Mouse (Mus musculus) MEL (cell line): ENCODE data around the gene Cblc. TPM values are rescaled to one million over a fixed set of nuclear protein-coding genes. Genes with fewer than 3 reads are reported as not detected.

ENCODE experiments used
- DNase-seq: peaks from one replicate; pipeline ENCODE4 v3.0.0; 2011; ENCODE audit warnings: low read depth, low spot score
- H3K27ac ChIP-seq: 2 replicates; pipeline ENCODE4 v1.5.1; 2012; ENCODE audit warnings: low read depth, mild to moderate bottlenecking, control low read depth, low read length, moderate library complexity; ENCODE audit not compliant: control insufficient read depth
- H3K27me3 ChIP-seq, 2 experiments: fragments of 150-350 bp in 1 of 2; sonication (generic) in 1 of 2; 2 replicates each; pipeline ENCODE4 v1.6.1; 2012; ENCODE audit warnings: low read length in 2 of 2, mild to moderate bottlenecking in 2 of 2, improper control_type of control experiment in 1 of 2, moderate library complexity in 1 of 2; ENCODE audit not compliant: insufficient read depth in 2 of 2, control insufficient read depth in 1 of 2
- H3K36me3 ChIP-seq, 2 experiments: 2 replicates each; pipeline ENCODE4 v1.6.1; 2012 to 2014; ENCODE audit warnings: low read length in 2 of 2, improper control_type of control experiment in 1 of 2, inconsistent platforms in 1 of 2, mild to moderate bottlenecking in 1 of 2; ENCODE audit not compliant: insufficient read depth in 2 of 2, control insufficient read depth in 1 of 2
- H3K4me1 ChIP-seq, 2 experiments: fragments of 150-350 bp in 1 of 2; sonication (generic) in 1 of 2; 2 replicates each; pipeline ENCODE4 v1.6.1; 2012; ENCODE audit warnings: low read length in 2 of 2, improper control_type of control experiment in 1 of 2, mild to moderate bottlenecking in 1 of 2; ENCODE audit not compliant: insufficient read depth in 2 of 2, control insufficient read depth in 1 of 2
- H3K4me3 ChIP-seq, 2 experiments: fragments of 150-350 bp in 1 of 2; sonication (generic) in 1 of 2; 2 replicates each; pipeline ENCODE4 v1.5.1; 2012; ENCODE audit warnings: low read depth in 2 of 2, low read length in 2 of 2, mild to moderate bottlenecking in 2 of 2, moderate library complexity in 2 of 2, control low read depth in 1 of 2, improper control_type of control experiment in 1 of 2; ENCODE audit not compliant: control insufficient read depth in 1 of 2, insufficient read depth in 1 of 2
- H3K79me2 ChIP-seq: 2 replicates; pipeline ENCODE4 v1.6.1; 2012; ENCODE audit warnings: mild to moderate bottlenecking, low read length, moderate library complexity; ENCODE audit not compliant: control insufficient read depth, poor library complexity, insufficient read depth
- H3K9ac ChIP-seq: 2 replicates; pipeline ENCODE4 v1.6.1; 2012; ENCODE audit warnings: low read depth, mild to moderate bottlenecking, control low read depth, low read length, moderate library complexity; ENCODE audit not compliant: control insufficient read depth, poor library complexity, severe bottlenecking
- H3K9me3 ChIP-seq: fragments of 150-350 bp; sonication (generic); replicated peaks from 2 replicates; pipeline ENCODE4 v1.6.1; 2012; ENCODE audit warnings: mild to moderate bottlenecking, low read length, improper control_type of control experiment, moderate library complexity; ENCODE audit not compliant: insufficient read depth
- CHD2 ChIP-seq: IDR thresholded peaks from 2 replicates; pipeline ENCODE4 v1.6.1; 2011; ENCODE audit warnings: low read length, improper control_type of control experiment
- CTCF ChIP-seq, 3 experiments: IDR thresholded peaks in 2 of 3; conservative IDR thresholded peaks in 1 of 3; 2 replicates each; pipeline ENCODE4 v1.5.1; 2011 to 2012; ENCODE audit warnings: low read length in 3 of 3, low read depth in 2 of 3, mild to moderate bottlenecking in 2 of 3, improper control_type of control experiment in 1 of 3, inconsistent platforms in 1 of 3, mixed read lengths in 1 of 3, moderate library complexity in 1 of 3; ENCODE audit not compliant: control insufficient read depth in 1 of 3, insufficient read depth in 1 of 3, poor library complexity in 1 of 3, severe bottlenecking in 1 of 3
- GABPA ChIP-seq: IDR thresholded peaks from 2 replicates; pipeline ENCODE4 v1.6.1; 2012; ENCODE audit warnings: low read depth, mild to moderate bottlenecking, inconsistent platforms, low read length, improper control_type of control experiment, moderate library complexity
- KAT2A ChIP-seq: conservative IDR thresholded peaks from 2 replicates; pipeline ENCODE4 v1.6.1; 2012; ENCODE audit warnings: low read depth, low read length, improper control_type of control experiment, inconsistent platforms
- MAFK ChIP-seq: IDR thresholded peaks from 2 replicates; pipeline ENCODE4 v1.6.1; 2011; ENCODE audit warnings: low read depth, mild to moderate bottlenecking, low read length, improper control_type of control experiment, borderline replicate concordance
- MYC ChIP-seq: IDR thresholded peaks from 2 replicates; pipeline ENCODE4 v1.6.1; 2011; ENCODE audit warnings: low read depth, mild to moderate bottlenecking, low read length, improper control_type of control experiment, moderate library complexity
- POLR2AphosphoS5 ChIP-seq: IDR thresholded peaks from 2 replicates; pipeline ENCODE4 v1.6.1; 2012; ENCODE audit warnings: low read depth, borderline replicate concordance, mild to moderate bottlenecking, inconsistent platforms, low read length, moderate library complexity, mixed read lengths
- RAD21 ChIP-seq: IDR thresholded peaks from 2 replicates; pipeline ENCODE4 v1.6.1; 2011; ENCODE audit warnings: mild to moderate bottlenecking, low read depth, low read length, improper control_type of control experiment
- SIN3A ChIP-seq: IDR thresholded peaks from 2 replicates; pipeline ENCODE4 v1.6.1; 2012; ENCODE audit warnings: low read length, improper control_type of control experiment, inconsistent platforms
- SMC3 ChIP-seq: IDR thresholded peaks from 2 replicates; pipeline ENCODE4 v1.6.1; 2011; ENCODE audit warnings: low read depth, low read length, improper control_type of control experiment
- TAL1 ChIP-seq: IDR thresholded peaks from 2 replicates; pipeline ENCODE4 v1.6.1; 2012; ENCODE audit warnings: mild to moderate bottlenecking, inconsistent platforms, low read length, moderate library complexity, mixed read lengths
- TCF12 ChIP-seq: IDR thresholded peaks from 2 replicates; pipeline ENCODE4 v1.6.1; 2014; ENCODE audit warnings: low read depth, mild to moderate bottlenecking, inconsistent platforms, low read length, improper control_type of control experiment, moderate library complexity
- USF2 ChIP-seq, 2 experiments: IDR thresholded peaks; 2 replicates each; pipeline ENCODE4 v1.6.1; 2011 to 2012; ENCODE audit warnings: improper control_type of control experiment in 2 of 2, low read length in 2 of 2, borderline replicate concordance in 1 of 2, inconsistent platforms in 1 of 2, low read depth in 1 of 2, mild to moderate bottlenecking in 1 of 2; ENCODE audit not compliant: insufficient read depth in 1 of 2
- ZMIZ1 ChIP-seq: IDR thresholded peaks from 2 replicates; pipeline ENCODE4 v1.6.1; 2012; ENCODE audit warnings: low read depth, mild to moderate bottlenecking, inconsistent platforms, low read length, improper control_type of control experiment, moderate library complexity
- ZNF384 ChIP-seq: IDR thresholded peaks from 2 replicates; pipeline ENCODE4 v1.6.1; 2012; ENCODE audit warnings: low read depth, mild to moderate bottlenecking, inconsistent platforms, low read length, improper control_type of control experiment
- polyA plus RNA-seq, 2 experiments: library from polyadenylated mRNA; stranded (reverse) in 1 of 2; unstranded in 1 of 2; fragments of >175 nt in 1 of 2; fragments of >200 nt in 1 of 2; gene quantifications; 2 replicates each; pipeline versions ENCODE4 v1.2.1 to v1.2.4; 2012; ENCODE audit warnings: low replicate concordance in 2 of 2, low read depth in 1 of 2; ENCODE audit not compliant: insufficient read length in 2 of 2, insufficient read depth in 1 of 2, missing spikeins in 1 of 2
- total RNA-seq: library from RNA; depleted of rRNA; stranded (reverse); fragments of 300-350 nt; gene quantifications from 2 replicates; pipeline ENCODE4 v1.2.3, GENCODE M21; 2012

Cblc gene
- total and polyA plus RNA-seq, 3 experiments = not detected

DNA sequence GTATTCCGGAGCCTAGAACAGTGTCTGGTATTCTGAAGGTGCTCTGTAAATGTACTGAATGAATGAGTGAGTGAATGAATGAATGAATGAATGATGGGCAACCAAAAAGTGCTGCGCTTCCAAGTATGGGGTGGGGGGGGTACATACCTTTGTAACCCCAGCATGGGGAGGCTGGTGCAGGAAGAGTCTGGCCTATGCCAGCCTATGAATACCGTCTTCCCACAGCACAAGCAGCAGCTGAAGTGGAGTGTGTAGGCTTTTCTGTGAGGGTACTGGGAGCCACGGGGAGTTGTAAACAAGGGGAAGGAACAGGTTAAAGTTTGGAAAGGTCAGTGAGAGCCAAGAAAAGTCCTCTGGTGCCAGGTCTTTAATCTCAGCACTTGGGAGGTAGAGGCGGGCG is 52.8 kb downstream of the Cblc start:
- H3K9me3 ChIP-seq = no peaks in the 10 kb centered on the region
- DNase-seq = no peak
- peaks cover 8 to 17% of the 10 kb centered on the region in 2 experiments for H3K4me1 ChIP-seq
- H3K9ac ChIP-seq = no peak overlapping the region
- H3K79me2 ChIP-seq = no peaks in the 10 kb centered on the region
- no peak overlapping the region for H3K4me3 ChIP-seq
- H3K27me3 ChIP-seq = no peaks in the 10 kb centered on the region
- H3K36me3 ChIP-seq = peaks cover 0 to 12% of the 10 kb centered on the region in 2 experiments; a peak in 2 of 4 replicates
- H3K27ac ChIP-seq = no peak overlapping the region
- no peak for TF ChIP-seq RAD21

- no peak overlapping the region for H3K27ac ChIP-seq
- TF ChIP-seq CTCF (IDR thresholded peaks at IDR 0.05 in 2 of 3, conservative IDR thresholded peaks at IDR 0.05 in 1 of 3; ENCODE audit: control insufficient read depth in 1 of 3, insufficient read depth in 1 of 3, low read depth in 2 of 3, low read length in 3 of 3, poor library complexity in 1 of 3, severe bottlenecking in 1 of 3) (no peak), SIN3A (no peak), MYC (no peak), GABPA (no peak), CHD2 (no peak), POLR2AphosphoS5 (no peak), MAFK (no peak), ZNF384 (no peak), TAL1 (no peak), USF2 (IDR thresholded peaks at IDR 0.05; ENCODE audit: borderline replicate concordance in 1 of 2, insufficient read depth in 1 of 2, low read depth in 1 of 2, low read length in 2 of 2) (no peak)
- TF ChIP-seq, all 39 proteins: peak for 0
- H3K79me2 ChIP-seq = no peaks in the 10 kb centered on the region
- no peak overlapping the region for H3K4me3 ChIP-seq
- H3K9ac ChIP-seq = no peak overlapping the region
- no peaks in the 10 kb centered on the region for H3K27me3 ChIP-seq
- peaks cover 0 to 9% of the 10 kb centered on the region in 2 experiments; a peak in 2 of 4 replicates for H3K36me3 ChIP-seq
- DNase-seq = no peak
- H3K4me1 ChIP-seq = peaks cover 7 to 13% of the 10 kb centered on the region in 2 experiments; a peak in 3 of 4 replicates
- no peaks in the 10 kb centered on the region for H3K9me3 ChIP-seq
Observed at GRCm38 (mm10) chr7:19742468-19742867, 54.1 kb downstream of the Cblc start.

GRCm38 (mm10) chr7:19741329-19742031 is 55.1 kb downstream of the Cblc start:
- no peak overlapping the region for H3K9ac ChIP-seq
- TF ChIP-seq ZMIZ1 (no peak), CHD2 (no peak), ZNF384 (no peak), MYC (no peak), KAT2A (no peak), TCF12 (no peak), SMC3 (no peak)
- TF ChIP-seq, all 39 proteins: peak for 0
- H3K79me2 ChIP-seq = no peaks in the 10 kb centered on the region
- DNase-seq = no peak
- no peak overlapping the region for H3K4me3 ChIP-seq
- H3K9me3 ChIP-seq = no peaks in the 10 kb centered on the region
- no peak overlapping the region for H3K27ac ChIP-seq
- H3K4me1 ChIP-seq = peaks cover 6 to 13% of the 10 kb centered on the region in 2 experiments; a peak in 3 of 4 replicates
- peaks cover 0 to 8% of the 10 kb centered on the region in 2 experiments; a peak in 2 of 4 replicates for H3K36me3 ChIP-seq
- no peaks in the 10 kb centered on the region for H3K27me3 ChIP-seq
